Mouse (Mus musculus) skeletal muscle tissue, adult 2 months (tissue): ENCODE measurements around the gene Fat1.
"Not testable (repeated sequence)": the region's sequence is repeated elsewhere in the genome, so short reads cannot be mapped to it uniquely, and the experiment has no call there.

Experiments
- DNase-seq: peaks from one replicate; pipeline ENCODE4 v3.0.0-alpha.2; 2012; ENCODE audit warnings: low read depth, low spot score

Fat1 gene

GRCm38 (mm10) chr8:45064197-45064869, 129.1 kb downstream of the Fat1 start:
- DNase-seq, result no peak

GRCm38 (mm10) chr8:45065391-45065790, 130.1 kb downstream of the Fat1 start:
- not testable (repeated sequence) for DNase-seq

- DNase-seq, result peak; percentile 58
Observed at GRCm38 (mm10) chr8:45068759-45069386, 133.6 kb downstream of the Fat1 start, which contains the start of gene Mtnr1a. Gene Mtnr1a, plus strand, starts transcription at chr8:45069137.

GRCm38 (mm10) chr8:45070949-45071348, 135.7 kb downstream of the Fat1 start:
- DNase-seq, result no peak

- DNase-seq, result no peak
Observed at GRCm38 (mm10) chr8:45080850-45081249, 145.6 kb downstream of the Fat1 start.

- no peak for DNase-seq
Observed at GRCm38 (mm10) chr8:45093599-45093998, 158.4 kb downstream of the Fat1 start.
